ENCODE assay signal across 8 mouse cellular contexts in the genomic region with DNA sequence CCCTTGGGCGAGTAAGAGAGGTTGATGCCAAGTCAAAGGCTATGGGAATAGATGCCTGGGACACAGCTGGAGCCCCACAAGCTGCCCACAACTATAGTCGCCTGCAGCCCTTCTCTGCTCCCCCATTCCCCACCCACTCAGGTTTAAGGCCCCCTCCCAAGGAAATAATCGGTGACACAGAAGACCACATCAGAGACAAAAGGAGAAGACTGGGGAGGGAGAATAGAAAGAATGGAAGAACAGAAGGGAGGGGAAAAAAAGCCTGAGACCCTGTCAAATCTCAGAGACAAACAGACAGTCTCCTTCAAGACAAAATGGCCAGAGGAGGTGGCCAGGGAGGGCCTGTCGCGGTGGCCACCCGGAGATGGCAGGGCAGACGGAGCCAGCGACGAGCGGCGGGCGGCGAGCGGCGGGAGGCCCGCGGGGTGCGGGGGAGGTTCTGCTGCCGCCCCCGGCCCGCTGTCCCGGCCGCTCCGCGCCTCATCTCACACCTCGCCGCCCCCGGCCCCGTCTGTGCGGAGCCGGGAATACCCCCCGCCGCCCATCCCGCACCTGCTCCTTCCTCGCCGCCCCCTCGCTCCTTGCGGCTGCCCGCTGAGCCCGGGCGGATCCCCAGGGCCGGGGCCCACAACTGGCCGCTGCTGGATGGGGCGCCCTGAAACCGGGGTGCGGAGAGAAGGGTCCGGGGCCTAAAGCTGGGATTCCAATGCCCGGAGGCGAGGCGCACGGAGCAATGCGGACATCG. TPM values are rescaled to one million over a fixed set of nuclear protein-coding genes. Genes with fewer than 3 reads are reported as not detected.
DNase-seq lines count a peak whose midpoint lies in the region; ATAC-seq and TF ChIP-seq lines count a peak whose summit lies in the region.

No protein-coding gene starts in this region.

- TF ChIP-seq POLR2A in thymus, adult 2 months (IDR thresholded peaks at IDR 0.05; ENCODE audit: control insufficient read depth, extremely low read depth, insufficient read depth, low read length, poor library complexity): no peak

- peak overlapping the region; percentile 44 for H3K4me3 ChIP-seq in heart, embryonic 11.5 days (ENCODE audit: low read depth, low read length)
- H3K4me3 ChIP-seq in brown adipose tissue, adult 24 weeks (ENCODE audit: insufficient read depth, low read depth, low read length): peak overlapping the region; percentile 36; the same call in 1 of the 2 replicates
- peak overlapping the region; percentile 50 for H3K4me3 ChIP-seq in hindbrain, embryonic 16.5 days (ENCODE audit: low read length)
- peak overlapping the region; percentile 47 for H3K4me3 ChIP-seq in midbrain, embryonic 14.5 days (replicated peaks; ENCODE audit: low read depth, low read length)
- no peak overlapping the region for H3K4me3 ChIP-seq in thymus, adult 2 months (ENCODE audit: control insufficient read depth, insufficient read depth, low read length)

- no peaks in the 10 kb centered on the region for H3K36me3 ChIP-seq in heart, embryonic 11.5 days (ENCODE audit: control insufficient read depth, insufficient read depth, low read length)
- no peaks in the 10 kb centered on the region for H3K36me3 ChIP-seq in hindbrain, embryonic 16.5 days (ENCODE audit: control insufficient read depth, insufficient read depth, low read length)
- H3K36me3 ChIP-seq in midbrain, embryonic 14.5 days (ENCODE audit: control insufficient read depth, insufficient read depth, low read length): no peaks in the 10 kb centered on the region
- no peaks in the 10 kb centered on the region for H3K36me3 ChIP-seq in thymus, adult 2 months (ENCODE audit: control insufficient read depth, insufficient read depth, low read length)

- WGBS in heart, embryonic 11.5 days (ENCODE audit: insufficient replicate concordance): 3% methylated on average over 44 of the region's 53 CpGs
- 2% methylated on average over 27 of the region's 53 CpGs for WGBS in hindbrain, embryonic 16.5 days
- 2% methylated on average over 48 of the region's 53 CpGs for whole genome bisulfite sequencing in midbrain, embryonic 14.5 days
- WGBS in thymus, adult 2 months: 8% methylated on average over 52 of the region's 53 CpGs

- peaks cover 90% of the 10 kb centered on the region for H3K27me3 ChIP-seq in heart, embryonic 11.5 days (ENCODE audit: control insufficient read depth, insufficient read depth, low read length)
- peaks cover 37% of the 10 kb centered on the region for H3K27me3 ChIP-seq in hindbrain, embryonic 16.5 days (replicated peaks; ENCODE audit: control insufficient read depth, insufficient read depth, low read length)
- H3K27me3 ChIP-seq in midbrain, embryonic 14.5 days (ENCODE audit: control insufficient read depth, insufficient read depth, low read length): peaks cover 63% of the 10 kb centered on the region
- H3K27me3 ChIP-seq in thymus, adult 2 months (ENCODE audit: control insufficient read depth, insufficient read depth, low read length): peaks cover 30% of the 10 kb centered on the region

- H3K4me2 ChIP-seq in heart, embryonic 11.5 days: peak overlapping the region; percentile 69
- H3K4me2 ChIP-seq in hindbrain, embryonic 16.5 days (ENCODE audit: low read length): peak overlapping the region; percentile 68
- peak overlapping the region; percentile 57 for H3K4me2 ChIP-seq in midbrain, embryonic 14.5 days (ENCODE audit: low read length)

- TF ChIP-seq CTCF in thymus, adult 2 months (IDR thresholded peaks at IDR 0.05; ENCODE audit: borderline replicate concordance, control insufficient read depth, extremely low read depth, insufficient read depth, low read length, poor library complexity): no peak

- DNase-seq in heart, postnatal 4 days: no peak
- DNase-seq in midbrain, embryonic 14.5 days: peak; percentile 37
- DNase-seq in adrenal gland, adult 8-10 months: no peak
- DNase-seq in thymus, adult 2 months: no peak
- DNase-seq in lung, postnatal 4 days: no peak

- H3K4me1 ChIP-seq in heart, embryonic 11.5 days (ENCODE audit: control insufficient read depth, insufficient read depth, low read length): peaks cover 15% of the 10 kb centered on the region
- H3K4me1 ChIP-seq in brown adipose tissue, adult 24 weeks (ENCODE audit: control insufficient read depth, insufficient read depth, insufficient read length, low read length): no peaks in the 10 kb centered on the region
- H3K4me1 ChIP-seq in hindbrain, embryonic 16.5 days (ENCODE audit: control insufficient read depth, insufficient read depth, low read depth, low read length): peaks cover 24% of the 10 kb centered on the region
- peaks cover 17% of the 10 kb centered on the region; the same call in 1 of the 2 replicates for H3K4me1 ChIP-seq in midbrain, embryonic 14.5 days (ENCODE audit: control insufficient read depth, insufficient read depth, low read length)
- peaks cover 31% of the 10 kb centered on the region for H3K4me1 ChIP-seq in thymus, adult 2 months (replicated peaks; ENCODE audit: control insufficient read depth, insufficient read depth, low read length)

- no peak for ATAC-seq in heart, embryonic 11.5 days (replicated peaks; ENCODE audit: insufficient number of reproducible peaks, low FRiP score, low TSS enrichment)
- ATAC-seq in hindbrain, embryonic 16.5 days: no peak
- peak; percentile 13; the same call in 1 of the 2 replicates for ATAC-seq in midbrain, embryonic 14.5 days (ENCODE audit: low FRiP score, low TSS enrichment)

- peak overlapping the region; percentile 28; the same call in 1 of the 2 replicates for H3K9ac ChIP-seq in heart, embryonic 11.5 days (ENCODE audit: low read depth, low read length)
- peak overlapping the region; percentile 64 for H3K9ac ChIP-seq in hindbrain, embryonic 16.5 days (ENCODE audit: low read depth, low read length)
- H3K9ac ChIP-seq in midbrain, embryonic 14.5 days (replicated peaks; ENCODE audit: low read length): peak overlapping the region; percentile 72

- no peaks in the 10 kb centered on the region for H3K9me3 ChIP-seq in heart, embryonic 11.5 days (replicated peaks; ENCODE audit: control insufficient read depth, low read length)
- H3K9me3 ChIP-seq in hindbrain, embryonic 16.5 days (ENCODE audit: control insufficient read depth, low read length): no peaks in the 10 kb centered on the region
- H3K9me3 ChIP-seq in midbrain, embryonic 14.5 days (ENCODE audit: control insufficient read depth, low read length): no peaks in the 10 kb centered on the region

- no peak overlapping the region for H3K27ac ChIP-seq in heart, embryonic 11.5 days (ENCODE audit: low read depth, low read length)
- no peak overlapping the region for H3K27ac ChIP-seq in brown adipose tissue, adult 24 weeks (replicated peaks; ENCODE audit: low read depth, low read length)
- H3K27ac ChIP-seq in hindbrain, embryonic 16.5 days (ENCODE audit: low read depth, low read length): peak overlapping the region; percentile 44
- H3K27ac ChIP-seq in midbrain, embryonic 14.5 days (replicated peaks; ENCODE audit: low read depth, low read length): peak overlapping the region; percentile 42; the same call in 1 of the 2 replicates
- H3K27ac ChIP-seq in thymus, adult 2 months (ENCODE audit: control insufficient read depth, insufficient read depth, low read length): no peak overlapping the region

RNA-seq across cellular contexts. Expression of gene Dnajc5g, which starts 13.7 kb away (rescaled TPM):
- polyA plus RNA-seq in heart, embryonic 11.5 days (2014; fragmentation: Nextera tagmentation; extraction: Ambion mirVana): not detected in 2 replicates
- not detected for total RNA-seq in heart, postnatal 4 days (2021)
- polyA plus RNA-seq in brown adipose tissue, adult 24 weeks (2012; ENCODE audit: insufficient read depth, insufficient read length, missing spikeins): not detected in 2 replicates
- polyA plus RNA-seq in hindbrain, embryonic 16.5 days (2015; fragmentation: Nextera tagmentation; extraction: Ambion mirVana): not detected in 2 replicates
- not detected in 2 replicates for polyA plus RNA-seq in midbrain, embryonic 14.5 days (2014; fragmentation: Nextera tagmentation; extraction: Ambion mirVana)
- total RNA-seq in adrenal gland, adult 8-10 months (2022): not detected
- polyA plus RNA-seq in thymus, adult 2 months (2012; rRNA removed): not detected in 2 replicates

RNA-seq across cellular contexts. Expression of gene Slc30a3, which starts 15.6 kb away (rescaled TPM):
- 0.47 and 0.48 TPM in 2 replicates for polyA plus RNA-seq in heart, embryonic 11.5 days (2014; fragmentation: Nextera tagmentation; extraction: Ambion mirVana)
- total RNA-seq in heart, postnatal 4 days (2021): under 1 TPM in 1 of 2 experiments, not detected in 1; 0.24 TPM
- not detected in 2 replicates for polyA plus RNA-seq in brown adipose tissue, adult 24 weeks (2012; ENCODE audit: insufficient read depth, insufficient read length, missing spikeins)
- polyA plus RNA-seq in hindbrain, embryonic 16.5 days (2015; fragmentation: Nextera tagmentation; extraction: Ambion mirVana): 44.3 and 52.7 TPM in 2 replicates
- polyA plus RNA-seq in midbrain, embryonic 14.5 days (2014; fragmentation: Nextera tagmentation; extraction: Ambion mirVana): 19.8 and 20.0 TPM in 2 replicates
- total RNA-seq in adrenal gland, adult 8-10 months (2022): under 1 TPM in 1 of 4 experiments, not detected in 3; 0.28 TPM
- polyA plus RNA-seq in thymus, adult 2 months (2012; rRNA removed): 0.48 and 0.77 TPM in 2 replicates

RNA-seq across cellular contexts. Expression of gene Trim54, which starts 24.1 kb away (rescaled TPM):
- 13.9 and 16.7 TPM in 2 replicates for polyA plus RNA-seq in heart, embryonic 11.5 days (2014; fragmentation: Nextera tagmentation; extraction: Ambion mirVana)
- total RNA-seq in heart, postnatal 4 days (2021): 10 to 100 TPM; 33.4 to 35.6 TPM
- 3.2 and 4.2 TPM in 2 replicates for polyA plus RNA-seq in brown adipose tissue, adult 24 weeks (2012; ENCODE audit: insufficient read depth, insufficient read length, missing spikeins)
- 1.00 TPM in 1 of 2 replicates, not detected in the other for polyA plus RNA-seq in hindbrain, embryonic 16.5 days (2015; fragmentation: Nextera tagmentation; extraction: Ambion mirVana)
- not detected in 2 replicates for polyA plus RNA-seq in midbrain, embryonic 14.5 days (2014; fragmentation: Nextera tagmentation; extraction: Ambion mirVana)
- not detected for total RNA-seq in adrenal gland, adult 8-10 months (2022)
- polyA plus RNA-seq in thymus, adult 2 months (2012; rRNA removed): 0.92 and 9.3 TPM in 2 replicates

RNA-seq across cellular contexts. Expression of gene Cad, which starts 37.8 kb away (rescaled TPM):
- polyA plus RNA-seq in heart, embryonic 11.5 days (2014; fragmentation: Nextera tagmentation; extraction: Ambion mirVana): 22.9 and 23.1 TPM in 2 replicates
- 10 to 100 TPM; 33.5 to 40.7 TPM for total RNA-seq in heart, postnatal 4 days (2021)
- 6.8 and 19.9 TPM in 2 replicates for polyA plus RNA-seq in brown adipose tissue, adult 24 weeks (2012; ENCODE audit: insufficient read depth, insufficient read length, missing spikeins)
- polyA plus RNA-seq in hindbrain, embryonic 16.5 days (2015; fragmentation: Nextera tagmentation; extraction: Ambion mirVana): 11.6 and 16.8 TPM in 2 replicates
- polyA plus RNA-seq in midbrain, embryonic 14.5 days (2014; fragmentation: Nextera tagmentation; extraction: Ambion mirVana): 11.8 and 17.2 TPM in 2 replicates
- total RNA-seq in adrenal gland, adult 8-10 months (2022): 10 to 100 TPM; 23.1 to 52.0 (median 33.6) TPM
- polyA plus RNA-seq in thymus, adult 2 months (2012; rRNA removed): 59.8 and 80.9 TPM in 2 replicates

RNA-seq across cellular contexts. Expression of gene Slc5a6, which starts 43.7 kb away (rescaled TPM):
- 5.4 and 7.1 TPM in 2 replicates for polyA plus RNA-seq in heart, embryonic 11.5 days (2014; fragmentation: Nextera tagmentation; extraction: Ambion mirVana)
- 1 to 10 TPM; 7.0 to 7.2 TPM for total RNA-seq in heart, postnatal 4 days (2021)
- 8.2 and 10.3 TPM in 2 replicates for polyA plus RNA-seq in brown adipose tissue, adult 24 weeks (2012; ENCODE audit: insufficient read depth, insufficient read length, missing spikeins)
- polyA plus RNA-seq in hindbrain, embryonic 16.5 days (2015; fragmentation: Nextera tagmentation; extraction: Ambion mirVana): 30.1 and 31.6 TPM in 2 replicates
- 19.2 and 19.6 TPM in 2 replicates for polyA plus RNA-seq in midbrain, embryonic 14.5 days (2014; fragmentation: Nextera tagmentation; extraction: Ambion mirVana)
- 10 to 100 TPM; 33.5 to 46.4 (median 38.1) TPM for total RNA-seq in adrenal gland, adult 8-10 months (2022)
- 35.1 and 37.3 TPM in 2 replicates for polyA plus RNA-seq in thymus, adult 2 months (2012; rRNA removed)

Comparison
In these comparisons a context has a peak if more than half of its experiments do, and no peak if none do; other contexts are left out.
1. H3K27ac ChIP-seq: peak in hindbrain, embryonic 16.5 days (single experiment) and midbrain, embryonic 14.5 days (single experiment); none in heart, embryonic 11.5 days (single experiment), brown adipose tissue, adult 24 weeks (single experiment) and thymus, adult 2 months (single experiment).
2. RNA of gene Slc30a3, which starts 15.6 kb away (polyA plus RNA-seq): 44.3 to 52.7 TPM in hindbrain, embryonic 16.5 days and 19.8 to 20.0 TPM in midbrain, embryonic 14.5 days; 0.48 to 0.77 TPM in thymus, adult 2 months, 0.47 to 0.48 TPM in heart, embryonic 11.5 days and not detected in brown adipose tissue, adult 24 weeks; every median in the first group is over 10 times any median in the second.
3. Peak in every context shown above with its lines, with median percentiles within 50 percentile points of each other: H3K4me2 ChIP-seq and H3K9ac ChIP-seq.